Mouse (Mus musculus): ENCODE results near the gene Elmod1. TPM values are rescaled to one million over a fixed set of nuclear protein-coding genes. Genes with fewer than 3 reads are reported as not detected.

Gene Elmod1
- total RNA-seq, 2 experiments from 2014 or later, result not detected

- ATAC-seq (replicated peaks; ENCODE audit: low FRiP score, poor library complexity, severe bottlenecking), result no peak
Observed at GRCm38 (mm10) chr9:53915929-53916721, 59.0 kb downstream of the Elmod1 start.

- ATAC-seq (replicated peaks; ENCODE audit: low FRiP score, poor library complexity, severe bottlenecking), result no peak
Observed at GRCm38 (mm10) chr9:53910823-53911222, 64.3 kb downstream of the Elmod1 start.

- ATAC-seq (replicated peaks; ENCODE audit: low FRiP score, poor library complexity, severe bottlenecking), result no peak
Observed at GRCm38 (mm10) chr9:53910331-53910730, 64.8 kb downstream of the Elmod1 start.

GRCm38 (mm10) chr9:53906798-53907197, 68.3 kb downstream of the Elmod1 start:
- no peak for ATAC-seq (replicated peaks; ENCODE audit: low FRiP score, poor library complexity, severe bottlenecking)

- no peak for ATAC-seq (replicated peaks; ENCODE audit: low FRiP score, poor library complexity, severe bottlenecking)
Observed at GRCm38 (mm10) chr9:53905418-53905817, 69.7 kb downstream of the Elmod1 start.

- no peak for ATAC-seq (replicated peaks; ENCODE audit: low FRiP score, poor library complexity, severe bottlenecking)
Observed at GRCm38 (mm10) chr9:53903215-53903842, 71.8 kb downstream of the Elmod1 start.

- no peak for ATAC-seq (replicated peaks; ENCODE audit: low FRiP score, poor library complexity, severe bottlenecking)
Observed at GRCm38 (mm10) chr9:53899836-53900235, 75.3 kb downstream of the Elmod1 start.

GRCm38 (mm10) chr9:53895827-53896226, 79.3 kb downstream of the Elmod1 start:
- no peak for ATAC-seq (replicated peaks; ENCODE audit: low FRiP score, poor library complexity, severe bottlenecking)

- no peak for ATAC-seq (replicated peaks; ENCODE audit: low FRiP score, poor library complexity, severe bottlenecking)
Observed at GRCm38 (mm10) chr9:53890075-53890474, 85.0 kb downstream of the Elmod1 start.

- ATAC-seq (replicated peaks; ENCODE audit: low FRiP score, poor library complexity, severe bottlenecking), result no peak
Observed at GRCm38 (mm10) chr9:53883588-53884280, 91.4 kb downstream of the Elmod1 start.

GRCm38 (mm10) chr9:53877423-53877822, 97.7 kb downstream of the Elmod1 start:
- no peak for ATAC-seq (replicated peaks; ENCODE audit: low FRiP score, poor library complexity, severe bottlenecking)

- ATAC-seq (replicated peaks; ENCODE audit: low FRiP score, poor library complexity, severe bottlenecking), result no peak
Observed at GRCm38 (mm10) chr9:53873239-53873638, 101.9 kb downstream of the Elmod1 start.

Other genes with a start within 250 kb of the Elmod1 start
- not detected in 2 replicates for gene Slc35f2, start 203.8 kb downstream of the Elmod1 start, total RNA-seq (2015; ENCODE audit: low replicate concordance)
- not detected in 2 replicates for gene Slc35f2, start 203.8 kb downstream of the Elmod1 start, total RNA-seq (2017; ENCODE audit: low replicate concordance)
- gene Sln, start 125.1 kb downstream of the Elmod1 start, total RNA-seq (2015; ENCODE audit: low replicate concordance), result not detected in 2 replicates
- gene Sln, start 125.1 kb downstream of the Elmod1 start, total RNA-seq (2017; ENCODE audit: low replicate concordance), result not detected in 2 replicates
- not detected in 2 replicates for gene Tnfaip8l3, start 93.1 kb upstream of the Elmod1 start, total RNA-seq (2015; ENCODE audit: low replicate concordance)
- gene Tnfaip8l3, start 93.1 kb upstream of the Elmod1 start, total RNA-seq (2017; ENCODE audit: low replicate concordance), result not detected in 2 replicates